Mouse (Mus musculus) brain, embryonic 14.5 days (tissue): Measurements from ENCODE around the gene Rnaseh1.

Experiments used
- CTCF ChIP-seq: fragments of 200-500 bp; IDR thresholded peaks from 2 replicates; pipeline ENCODE4 v1.5.1; 2012; ENCODE audit warnings: inconsistent platforms, mild to moderate bottlenecking, moderate library complexity, borderline replicate concordance; ENCODE audit not compliant: insufficient read depth, insufficient read length; ENCODE audit errors: extremely low read depth
- POLR2A ChIP-seq: fragments of 200-500 bp; IDR thresholded peaks from 2 replicates; pipeline ENCODE4 v1.6.1; 2012; ENCODE audit warnings: mild to moderate bottlenecking, inconsistent platforms, borderline replicate concordance; ENCODE audit not compliant: poor library complexity, insufficient read depth, insufficient read length, severe bottlenecking; ENCODE audit errors: extremely low read depth

DNA sequence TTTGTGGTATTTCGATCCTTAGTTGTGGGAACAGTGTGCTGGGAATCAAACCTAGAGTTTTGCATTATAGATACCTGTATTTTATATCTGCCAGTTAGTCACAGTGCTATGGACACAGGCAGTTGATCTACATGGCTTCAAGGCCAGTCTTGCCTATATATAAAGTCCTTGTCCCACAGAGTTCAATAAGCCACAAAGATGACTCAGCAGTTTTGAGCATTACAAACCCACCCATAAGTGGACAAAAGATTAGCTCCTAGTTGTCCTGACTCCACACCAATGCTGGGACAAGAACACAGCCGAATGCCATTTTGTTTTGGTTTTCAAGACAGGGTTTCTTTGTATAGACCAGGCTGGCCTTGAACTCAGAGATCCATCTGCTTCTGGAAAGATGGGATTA, 21.0 kb upstream of the Rnaseh1 start:
- no peak for TF ChIP-seq POLR2A
- no peak for TF ChIP-seq CTCF
